Mouse (Mus musculus): Measurements from ENCODE around the gene Gm29644. TPM values are rescaled to one million over a fixed set of nuclear protein-coding genes. Genes with fewer than 3 reads are reported as not detected.
"Not testable (repeated sequence)": the region's sequence is repeated elsewhere in the genome, so short reads cannot be mapped to it uniquely, and the experiment has no call there.

Gene Gm29644
- not detected in 2 replicates for polyA plus RNA-seq (2014; fragmentation: Nextera tagmentation; extraction: Ambion mirVana)

DNA sequence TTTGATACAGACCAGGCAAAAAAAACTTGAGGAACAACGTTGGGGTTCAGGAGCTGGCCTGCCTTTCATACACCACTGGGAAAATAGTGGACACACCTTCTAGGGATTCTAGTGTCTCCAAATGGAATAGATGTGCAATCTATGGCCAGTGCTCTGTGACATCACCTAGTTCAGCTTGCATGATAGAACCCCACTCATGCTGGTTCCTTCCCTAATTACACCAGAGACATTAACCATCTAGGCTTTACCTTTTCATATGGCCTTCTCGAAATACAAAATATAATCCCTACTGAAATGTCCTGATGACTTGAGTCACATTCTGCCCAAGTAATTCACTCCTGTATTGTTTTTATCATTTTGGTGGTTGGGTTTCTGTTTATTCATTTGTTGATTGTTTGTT is at the start of gene Gm29644, which contains the start of gene Gm29423:
TSS of gene Gm29644 (minus strand) at position 157 of the 400 bp plus-strand sequence.
TSS of gene Gm29423 (minus strand) at position 101 of the 400 bp plus-strand sequence.
- not testable (repeated sequence) for H3K9me3 ChIP-seq (ENCODE audit: control insufficient read depth, low read depth, low read length); H3K27me3 ChIP-seq (ENCODE audit: control insufficient read depth, insufficient read depth, low read length); H3K4me3 ChIP-seq (ENCODE audit: low read depth, low read length); ATAC-seq (ENCODE audit: insufficient number of reproducible peaks, insufficient read depth, low FRiP score, low read depth); H3K27ac ChIP-seq (ENCODE audit: low read length); H3K36me3 ChIP-seq (ENCODE audit: control insufficient read depth, insufficient read depth, low read length); H3K9ac ChIP-seq (replicated peaks; ENCODE audit: low read depth, low read length); H3K4me2 ChIP-seq (replicated peaks; ENCODE audit: low read depth, low read length); H3K4me1 ChIP-seq (ENCODE audit: control insufficient read depth, insufficient read depth, low read length)
- no CpG with 5 or more reads among the region's 2 CpGs for WGBS

DNA sequence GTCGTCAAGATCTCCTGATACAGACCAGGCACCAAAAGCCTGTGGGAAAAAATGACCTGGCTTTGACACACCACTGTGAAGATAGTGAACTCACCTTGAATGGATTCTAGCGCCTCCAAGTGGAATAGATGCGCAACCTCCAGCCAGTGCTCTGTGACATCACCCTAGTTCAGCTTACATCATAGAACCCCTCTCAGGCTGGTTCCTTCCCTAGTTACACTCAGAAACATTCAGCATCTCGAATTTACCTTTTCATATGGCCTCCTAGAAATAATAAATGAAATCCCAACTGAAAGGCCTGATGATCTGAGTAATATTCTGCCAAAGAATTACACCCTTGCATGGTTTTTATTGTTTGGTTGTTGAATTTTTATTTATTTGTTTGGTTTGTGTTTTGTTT is 29.6 kb downstream of the Gm29644 start, which contains the start of gene Gm21118:
TSS of gene Gm21118 (minus strand) at position 101 of the 400 bp plus-strand sequence.
- H3K9me3 ChIP-seq (ENCODE audit: control insufficient read depth, low read depth, low read length); H3K36me3 ChIP-seq (ENCODE audit: control insufficient read depth, insufficient read depth, low read length); H3K27ac ChIP-seq (ENCODE audit: low read length); H3K27me3 ChIP-seq (ENCODE audit: control insufficient read depth, insufficient read depth, low read length); ATAC-seq (ENCODE audit: insufficient number of reproducible peaks, insufficient read depth, low FRiP score, low read depth); H3K4me1 ChIP-seq (ENCODE audit: control insufficient read depth, insufficient read depth, low read length); H3K4me3 ChIP-seq (ENCODE audit: low read depth, low read length); H3K4me2 ChIP-seq (replicated peaks; ENCODE audit: low read depth, low read length); H3K9ac ChIP-seq (replicated peaks; ENCODE audit: low read depth, low read length): not testable (repeated sequence)
- WGBS, result no CpG with 5 or more reads among the region's 4 CpGs

Other genes with a start within 250 kb of the Gm29644 start
- not detected in 2 replicates for gene Gm21118, start 29.7 kb downstream of the Gm29644 start, polyA plus RNA-seq (2014; fragmentation: Nextera tagmentation; extraction: Ambion mirVana)
- not detected in 2 replicates for gene Gm29423, start 56 bp downstream of the Gm29644 start, polyA plus RNA-seq (2014; fragmentation: Nextera tagmentation; extraction: Ambion mirVana)
- not detected in 2 replicates for gene Gm20888, start 138.5 kb upstream of the Gm29644 start, polyA plus RNA-seq (2014; fragmentation: Nextera tagmentation; extraction: Ambion mirVana)